Mouse (Mus musculus): ENCODE measurements around the gene Gm10439. TPM values are rescaled to one million over a fixed set of nuclear protein-coding genes. Genes with fewer than 3 reads are reported as not detected.
"Not testable (repeated sequence)": the region's sequence is repeated elsewhere in the genome, so short reads cannot be mapped to it uniquely, and the experiment has no call there.

Gene Gm10439
- not detected in 2 replicates for polyA plus RNA-seq (2015; fragmentation: Nextera tagmentation; extraction: Ambion mirVana)

DNA sequence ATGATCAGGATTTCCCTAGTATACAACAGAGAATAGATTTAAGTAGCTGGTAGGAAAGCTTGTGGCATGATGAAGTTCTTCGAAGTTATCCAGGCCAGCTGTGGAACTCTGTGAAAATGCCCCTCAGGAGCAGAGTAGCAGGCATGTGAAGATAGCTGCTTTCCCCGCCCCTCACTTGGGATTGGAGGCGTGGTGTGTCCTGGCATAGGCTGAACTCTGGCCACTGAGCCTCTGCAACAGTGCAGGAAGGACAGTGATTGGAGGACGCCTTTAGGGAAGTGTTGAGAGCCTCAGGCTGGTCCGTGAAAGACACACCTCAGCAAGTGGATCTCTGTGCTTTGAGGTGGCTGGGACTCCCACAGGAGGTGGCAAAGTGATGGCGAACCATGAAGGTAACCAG lies at the start of gene Gm10439:
TSS of gene Gm10439 (plus strand) at position 301 of the 400 bp plus-strand sequence.
- no CpG with 5 or more reads among the region's 6 CpGs for WGBS
- not testable (repeated sequence) for ATAC-seq; H3K27me3 ChIP-seq (replicated peaks); H3K4me2 ChIP-seq (replicated peaks); H3K27ac ChIP-seq; H3K9ac ChIP-seq; H3K9me3 ChIP-seq; H3K36me3 ChIP-seq; H3K4me1 ChIP-seq (replicated peaks); H3K4me3 ChIP-seq (replicated peaks)

Other genes with a start within 250 kb of the Gm10439 start
- not detected in 2 replicates for gene Gm15085, start 147.0 kb upstream of the Gm10439 start, polyA plus RNA-seq (2015; fragmentation: Nextera tagmentation; extraction: Ambion mirVana)
- not detected in 2 replicates for gene Gm15097, start 189.9 kb downstream of the Gm10439 start, polyA plus RNA-seq (2015; fragmentation: Nextera tagmentation; extraction: Ambion mirVana)

Measured in intestine, embryonic 15.5 days (tissue).